Mouse (Mus musculus): ENCODE data around the gene Nfatc2ip.
A peak's percentile ranks its signal among the peaks of the same experiment; 100 is the strongest.
"Not testable (repeated sequence)": the region's sequence is repeated elsewhere in the genome, so short reads cannot be mapped to it uniquely, and the experiment has no call there.

The Nfatc2ip gene

GRCm38 (mm10) chr7:126402518-126402917 is 6.0 kb upstream of the Nfatc2ip start:
- DNase-seq = not testable (repeated sequence)

- DNase-seq = peak; percentile 86
Observed at GRCm38 (mm10) chr7:126399548-126399947, 3.0 kb upstream of the Nfatc2ip start.

GRCm38 (mm10) chr7:126397822-126398221 is 1.3 kb upstream of the Nfatc2ip start:
- no peak for DNase-seq

GRCm38 (mm10) chr7:126397221-126397620 is 684 bp upstream of the Nfatc2ip start:
- DNase-seq = no peak

GRCm38 (mm10) chr7:126392086-126392884 is 4.3 kb downstream of the Nfatc2ip start:
- DNase-seq = not testable (repeated sequence)

GRCm38 (mm10) chr7:126388185-126388584 is 8.4 kb downstream of the Nfatc2ip start:
- DNase-seq = no peak

GRCm38 (mm10) chr7:126383565-126383964 is 13.0 kb downstream of the Nfatc2ip start:
- no peak for DNase-seq

GRCm38 (mm10) chr7:126377278-126378158 is 19.0 kb downstream of the Nfatc2ip start, which contains the start of gene Spns1:
Spns1 (minus strand) TSS chr7:126377450.
- peak; percentile 97 for DNase-seq

- peak; percentile 16 for DNase-seq
Observed at GRCm38 (mm10) chr7:126376903-126377277, 19.6 kb downstream of the Nfatc2ip start.

GRCm38 (mm10) chr7:126375012-126375411 is 21.5 kb downstream of the Nfatc2ip start:
- DNase-seq = no peak

- DNase-seq = no peak
Observed at GRCm38 (mm10) chr7:126374526-126374925, 22.0 kb downstream of the Nfatc2ip start.

- DNase-seq = no peak
Observed at GRCm38 (mm10) chr7:126373007-126373406, 23.5 kb downstream of the Nfatc2ip start.

- no peak for DNase-seq
Observed at GRCm38 (mm10) chr7:126369393-126369792, 27.1 kb downstream of the Nfatc2ip start, which contains the start of gene Lat. Lat (minus strand) TSS chr7:126369570.

- DNase-seq = no peak
Observed at GRCm38 (mm10) chr7:126368367-126368766, 28.2 kb downstream of the Nfatc2ip start.

- DNase-seq = no peak
Observed at GRCm38 (mm10) chr7:126367636-126368035, 28.9 kb downstream of the Nfatc2ip start.

- no peak for DNase-seq
Observed at GRCm38 (mm10) chr7:126363038-126363437, 33.5 kb downstream of the Nfatc2ip start.

- no peak for DNase-seq
Observed at GRCm38 (mm10) chr7:126359049-126359448, 37.5 kb downstream of the Nfatc2ip start.

GRCm38 (mm10) chr7:126358413-126358812 is 38.1 kb downstream of the Nfatc2ip start:
- DNase-seq = no peak

GRCm38 (mm10) chr7:126357838-126358237 is 38.7 kb downstream of the Nfatc2ip start:
- no peak for DNase-seq

GRCm38 (mm10) chr7:126356793-126357591 is 39.5 kb downstream of the Nfatc2ip start:
- DNase-seq = no peak

- peak; percentile 28 for DNase-seq
Observed at GRCm38 (mm10) chr7:126355847-126356597, 40.5 kb downstream of the Nfatc2ip start.

Data from right cerebral cortex, postnatal 4 days (tissue).